Mouse (Mus musculus) C3H10T1/2 (cell line): ENCODE data around the gene Rabep2. TPM values are rescaled to one million over a fixed set of nuclear protein-coding genes. Genes with fewer than 3 reads are reported as not detected.

Experiments
- polyA plus RNA-seq, 2 experiments: library from polyadenylated mRNA; unstranded; fragments of >200 nt; fragmentation: generic; extraction: Trizol; gene quantifications; one replicate each; pipeline ENCODE4 v1.2.1; 2012; ENCODE audit warnings: missing spikeins in 2 of 2

The Rabep2 gene
- polyA plus RNA-seq: 10 to 100 TPM; 11.8 to 23.9 TPM

GRCm38 (mm10) chr7:126428631-126429502, at the start of gene Rabep2:
Gene Rabep2, plus strand, starts transcription at chr7:126428759.

GRCm38 (mm10) chr7:126396298-126397119, 32.0 kb upstream of the Rabep2 start, which contains the start of gene Nfatc2ip:
Gene Nfatc2ip, minus strand, starts transcription at chr7:126396737.

GRCm38 (mm10) chr7:126414725-126415124, 13.8 kb upstream of the Rabep2 start, which contains the start of gene Cd19:
Gene Cd19, minus strand, starts transcription at chr7:126414889.

GRCm38 (mm10) chr7:126463004-126463403, 34.4 kb downstream of the Rabep2 start, which contains the start of gene Atp2a1:
Gene Atp2a1, minus strand, starts transcription at chr7:126463108.

GRCm38 (mm10) chr7:126474993-126475581, 46.5 kb downstream of the Rabep2 start, which contains the start of gene Sh2b1:
Gene Sh2b1, minus strand, starts transcription at chr7:126475424.

GRCm38 (mm10) chr7:126487052-126487483, 58.5 kb downstream of the Rabep2 start, which contains the start of gene Tufm:
Gene Tufm, plus strand, starts transcription at chr7:126487361.

Other genes starting within 250 kb of the Rabep2 start
- 10 to 100 TPM; 40.5 to 85.3 TPM for gene Xpo6, start 228.3 kb upstream of the Rabep2 start, polyA plus RNA-seq
- 1 to 10 TPM; 2.4 to 7.4 TPM for gene Sbk1, start 156.1 kb upstream of the Rabep2 start, polyA plus RNA-seq
- gene Lat, start 59.2 kb upstream of the Rabep2 start, polyA plus RNA-seq: under 1 TPM; 0.06 to 0.24 TPM
- 10 to 100 TPM; 29.3 to 68.5 TPM for gene Spns1, start 51.3 kb upstream of the Rabep2 start, polyA plus RNA-seq
- 1 to 10 TPM in 1 of 2 experiments, under 1 TPM in 1; 0.76 to 2.2 TPM for gene Nfatc2ip, start 32.0 kb upstream of the Rabep2 start, polyA plus RNA-seq
- gene Cd19, start 13.9 kb upstream of the Rabep2 start, polyA plus RNA-seq: not detected
- gene Atp2a1, start 34.3 kb downstream of the Rabep2 start, polyA plus RNA-seq: under 1 TPM; 0.06 to 0.48 TPM
- 10 to 100 TPM; 10.5 to 37.6 TPM for gene Sh2b1, start 46.7 kb downstream of the Rabep2 start, polyA plus RNA-seq
- 100 to 1,000 TPM; 113 to 212 TPM for gene Tufm, start 58.6 kb downstream of the Rabep2 start, polyA plus RNA-seq
- 10 to 100 TPM; 26.2 to 51.5 TPM for gene Atxn2l, start 74.7 kb downstream of the Rabep2 start, polyA plus RNA-seq
- gene Eif3c, start 137.7 kb downstream of the Rabep2 start, polyA plus RNA-seq: 100 to 1,000 TPM in 1 of 2 experiments, 10 to 100 TPM in 1; 71.1 to 121 TPM
- gene Apobr, start 156.2 kb downstream of the Rabep2 start, polyA plus RNA-seq: under 1 TPM; 0.28 to 0.60 TPM
- gene Cln3, start 157.1 kb downstream of the Rabep2 start, polyA plus RNA-seq: under 1 TPM; 0.26 to 0.27 TPM
- gene Il27, start 166.2 kb downstream of the Rabep2 start, polyA plus RNA-seq: not detected
- 100 to 1,000 TPM in 1 of 2 experiments, 10 to 100 TPM in 1; 12.1 to 109 TPM for gene Nupr1, start 202.1 kb downstream of the Rabep2 start, polyA plus RNA-seq
- gene Sgf29, start 220.6 kb downstream of the Rabep2 start, polyA plus RNA-seq: 10 to 100 TPM; 24.3 to 64.3 TPM
- gene Sult1a1, start 247.7 kb downstream of the Rabep2 start, polyA plus RNA-seq: 10 to 100 TPM in 1 of 2 experiments, under 1 TPM in 1; 0.02 to 11.3 TPM